Mouse (Mus musculus) layer of hippocampus, adult 9-11 months (tissue): Measurements from ENCODE around the gene Gpr4.

Source experiments
- DNase-seq: peaks from one replicate; pipeline ENCODE4 v3.0.0; 2022

Gene Gpr4

DNA sequence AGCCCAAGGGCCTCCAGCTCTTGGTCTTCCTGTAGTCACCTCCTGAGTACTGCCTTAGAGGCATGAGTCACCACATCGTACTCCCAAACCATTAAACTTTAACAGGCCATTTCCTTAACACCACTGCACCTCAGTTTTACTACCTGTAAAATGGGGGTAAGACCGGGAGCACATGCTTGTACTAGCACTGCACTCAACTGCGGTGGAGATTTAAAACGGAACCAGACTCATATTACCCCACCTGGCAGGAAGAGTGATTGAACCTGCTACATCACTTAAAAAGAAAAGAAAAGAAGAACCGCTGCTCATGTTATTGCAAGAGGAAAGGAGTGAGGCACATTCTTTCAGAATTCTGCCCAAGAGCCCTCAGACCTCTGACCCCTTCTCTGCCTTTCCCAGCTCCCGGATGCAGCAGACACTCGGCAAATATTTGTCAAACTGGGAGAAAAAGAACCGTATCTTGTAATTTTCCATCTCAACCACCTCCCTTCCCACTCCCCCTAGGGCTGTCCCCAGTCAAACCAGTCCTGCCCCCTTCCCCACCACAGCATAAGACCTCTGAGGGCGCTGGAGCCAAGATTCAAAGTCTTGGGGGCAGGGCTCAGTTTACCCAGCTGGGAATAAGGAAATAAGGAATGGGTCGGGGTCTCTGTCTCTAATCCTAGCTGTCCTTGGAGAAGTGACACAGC is 56.8 kb downstream of the Gpr4 start:
- DNase-seq: no peak

DNA sequence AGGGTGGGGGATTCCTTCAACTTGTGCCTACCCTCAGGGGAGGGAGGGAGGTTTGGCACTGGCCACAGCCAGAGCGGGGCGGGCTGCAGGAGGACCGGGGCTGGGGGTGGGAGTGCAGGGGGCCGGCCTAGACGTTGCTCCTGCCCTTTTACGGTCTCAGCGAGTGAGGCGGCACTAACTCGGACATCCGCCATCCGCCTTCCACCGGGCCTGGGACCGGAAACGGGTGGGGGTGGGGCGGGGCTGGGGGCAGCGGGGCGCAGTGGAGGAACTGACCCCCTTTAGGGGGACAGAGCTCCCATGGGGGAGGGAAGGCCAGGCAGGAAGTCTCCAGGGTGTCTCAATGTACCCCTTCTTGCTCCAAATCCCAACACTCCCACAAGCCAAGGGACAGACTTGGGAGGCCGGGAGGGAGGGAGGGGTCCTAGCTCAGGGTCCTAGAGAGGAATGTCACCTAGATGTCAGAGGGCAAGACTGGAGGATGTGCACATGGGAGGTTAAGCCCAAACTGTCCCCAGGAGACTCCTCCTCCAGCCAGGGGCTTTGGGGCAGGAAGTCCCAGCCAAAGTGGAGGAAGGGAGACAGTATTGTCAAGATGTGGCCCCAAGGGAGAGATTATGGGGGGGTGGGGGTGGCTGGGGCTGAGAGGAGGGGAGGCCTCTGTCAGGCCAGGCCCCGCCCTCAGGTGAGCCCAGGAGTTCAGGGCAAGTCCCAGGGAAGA is 57.5 kb downstream of the Gpr4 start:
- DNase-seq: no peak

DNA sequence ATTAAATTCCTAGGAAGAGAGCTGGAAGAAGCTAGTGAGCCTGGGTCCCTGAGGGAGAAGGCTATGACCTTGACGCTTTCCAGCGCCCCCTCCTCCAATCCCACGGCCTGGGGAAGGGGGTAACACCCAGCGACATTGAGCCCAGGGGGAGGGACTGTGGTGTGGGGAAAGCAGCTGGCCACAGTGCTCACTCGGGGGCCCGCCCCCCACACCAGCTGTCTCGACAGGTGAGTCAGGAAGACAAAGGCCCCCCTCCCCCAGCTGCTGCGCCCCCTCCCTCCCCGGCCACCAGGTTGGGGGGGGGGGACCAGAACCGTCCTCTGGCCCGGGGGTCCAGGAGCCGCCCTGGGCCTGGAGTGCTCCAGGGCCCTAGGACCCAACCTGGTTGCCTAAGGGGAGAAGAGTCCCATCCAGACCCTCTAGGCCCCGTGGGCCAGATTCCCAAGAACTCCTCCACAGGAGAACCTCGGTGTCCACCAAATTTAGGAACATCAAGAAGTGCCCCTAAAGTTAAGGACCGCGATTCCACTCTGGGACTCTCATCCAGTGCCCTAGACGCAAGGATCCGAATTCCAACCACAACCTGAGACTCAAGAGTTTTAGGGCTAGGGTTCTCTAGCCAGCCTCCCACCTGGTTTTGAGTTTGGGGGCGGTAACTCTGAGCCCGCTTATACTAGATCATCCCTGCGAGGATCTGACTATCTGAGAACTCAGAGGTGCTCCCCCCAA is 58.3 kb downstream of the Gpr4 start:
- DNase-seq: no peak

DNA sequence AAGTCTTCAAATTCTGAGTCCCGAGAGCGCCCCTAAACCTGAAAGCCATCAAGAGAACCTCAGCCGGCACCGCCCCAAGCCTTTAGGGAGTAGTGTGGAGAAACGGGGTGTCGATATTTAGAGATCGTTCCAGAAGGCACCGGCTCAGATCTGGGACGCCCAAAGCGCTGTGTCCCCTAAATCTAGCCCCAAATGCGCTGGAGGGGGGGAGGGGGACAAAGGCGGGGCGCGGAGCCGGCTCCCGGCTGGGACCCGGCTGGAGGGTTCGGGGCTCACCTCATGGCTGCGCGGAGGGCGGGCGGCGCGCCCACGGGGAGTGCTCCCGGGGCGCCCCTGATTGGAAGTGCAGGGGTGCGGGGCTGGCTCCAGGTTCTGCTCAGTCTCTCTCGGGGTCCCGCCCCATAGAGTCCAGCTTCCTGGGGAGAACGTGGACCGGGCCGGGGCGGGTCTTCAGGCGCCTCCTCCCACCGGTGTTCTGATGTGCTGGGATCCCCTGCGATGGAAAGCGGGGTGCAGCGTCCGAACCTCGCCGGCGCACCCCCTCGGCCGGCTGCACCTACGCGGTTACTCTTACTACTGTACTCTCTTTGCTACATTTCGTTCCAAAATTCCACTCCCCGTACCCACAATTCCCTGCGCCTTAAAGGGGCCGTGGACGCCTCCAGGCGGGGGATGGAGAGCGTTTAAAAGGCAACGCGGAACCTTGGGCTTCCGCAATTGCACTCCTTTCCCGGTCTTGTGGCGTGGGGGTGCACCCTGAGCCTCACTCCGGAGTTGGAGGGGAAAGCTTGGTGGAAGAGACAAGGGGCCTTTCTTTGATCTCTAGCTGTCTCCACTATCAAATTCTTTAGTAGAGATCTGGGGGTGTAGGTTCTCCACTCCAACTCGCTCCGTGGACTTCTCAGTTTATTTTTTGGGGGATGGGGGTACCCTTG is 59.2 kb downstream of the Gpr4 start, which contains the start of gene Vasp:
Gene Vasp (minus strand): TSS at position 580 of the 935 bp plus-strand sequence.
- peak; percentile 84 for DNase-seq

DNA sequence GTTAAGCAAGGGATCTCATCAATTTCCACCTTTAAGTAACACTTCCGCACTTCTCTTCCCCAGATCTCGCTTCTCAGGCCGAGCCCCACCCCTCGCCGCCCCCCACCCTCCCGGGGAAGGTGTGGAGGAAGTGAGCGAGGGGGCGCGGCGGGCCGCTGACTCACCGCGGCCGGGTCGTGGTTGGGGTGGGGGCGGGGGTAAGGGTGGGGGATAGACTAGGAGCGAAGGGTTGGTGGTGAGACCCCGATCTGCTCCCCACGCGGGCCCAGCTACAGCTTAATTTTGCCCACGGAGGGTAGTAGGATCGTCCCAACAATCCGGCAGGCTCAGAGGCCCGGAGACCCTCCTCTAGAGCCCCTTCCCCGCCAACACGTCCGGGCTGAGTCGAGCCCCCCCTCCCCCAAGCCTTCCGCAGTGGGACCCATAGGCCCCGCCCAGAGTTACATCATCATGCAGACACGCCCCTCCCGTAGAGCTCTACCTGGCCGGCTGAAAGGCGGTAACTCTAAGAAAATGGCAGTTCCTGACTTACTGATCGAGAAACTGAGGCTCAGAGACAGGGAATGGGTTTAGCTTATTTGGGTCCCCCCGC is 59.9 kb downstream of the Gpr4 start:
- no peak for DNase-seq
